Mouse (Mus musculus) heart, adult 2 months (tissue): Measurements from ENCODE around the gene Nup160.

Source experiments
- CTCF ChIP-seq: fragments of 200-600 bp; IDR thresholded peaks from 2 replicates; pipeline ENCODE4 v1.8.1; 2022; ENCODE audit warnings: antibody characterized with exemption, mild to moderate bottlenecking, moderate library complexity
- EP300 ChIP-seq: fragments of 200-500 bp; IDR thresholded peaks from 2 replicates; pipeline ENCODE4 v1.6.1; 2011; ENCODE audit warnings: low read depth, low read length, control low read depth; ENCODE audit not compliant: insufficient read depth
- POLR2A ChIP-seq: fragments of 200-500 bp; IDR thresholded peaks from 2 replicates; pipeline ENCODE4 v1.6.1; 2011; ENCODE audit warnings: mild to moderate bottlenecking, low read depth, low read length, control low read depth; ENCODE audit not compliant: insufficient read depth

DNA sequence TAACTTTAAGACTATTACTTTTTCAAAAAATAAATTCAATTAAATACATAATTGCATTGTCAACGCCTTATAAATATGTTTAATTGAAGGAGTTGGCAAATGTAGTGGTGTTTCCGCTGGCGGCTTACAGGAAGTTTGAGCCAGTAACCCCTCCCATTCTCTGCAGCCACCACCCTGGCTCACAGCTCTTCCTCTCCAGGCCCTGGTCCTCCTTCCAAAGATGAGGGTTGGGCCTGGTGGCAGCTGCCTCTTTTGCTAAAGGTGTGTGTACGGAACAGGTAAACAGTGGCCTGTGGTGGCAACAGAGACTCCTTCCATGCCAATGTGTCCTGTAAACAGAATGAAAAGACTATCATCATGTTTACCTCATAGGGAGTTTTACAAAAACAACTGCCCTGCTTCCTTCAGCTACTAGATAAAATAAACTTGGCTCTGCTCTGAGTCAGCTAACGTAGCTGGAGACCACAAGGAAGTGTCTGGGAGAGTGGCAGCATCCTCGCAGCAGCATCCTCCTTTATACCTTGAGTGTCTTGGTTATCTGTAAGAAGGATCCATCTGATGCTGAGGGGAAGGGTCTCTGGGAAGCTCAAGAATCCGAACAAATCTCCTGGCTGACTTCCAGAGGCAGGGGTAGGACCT is 41.8 kb upstream of the Nup160 start:
- TF ChIP-seq CTCF (no peak), POLR2A (no peak), EP300 (no peak)
